Mouse (Mus musculus) embryonic fibroblast, embryonic 13.5 days (primary cell): ENCODE measurements around the gene Rnf146.

ENCODE experiments used
- CTCF ChIP-seq: IDR thresholded peaks from 2 replicates; pipeline ENCODE4 v1.5.1; 2011; ENCODE audit warnings: mild to moderate bottlenecking, control low read depth, low read length, moderate library complexity, borderline replicate concordance; ENCODE audit not compliant: insufficient read depth
- POLR2A ChIP-seq: IDR thresholded peaks from 2 replicates; pipeline ENCODE4 v1.6.1; 2011; ENCODE audit warnings: low read depth, mild to moderate bottlenecking, control low read depth, low read length, moderate library complexity

GRCm38 (mm10) chr10:29354183-29354582 lies 8.1 kb downstream of the Rnf146 start:
- TF ChIP-seq POLR2A = no peak
- no peak for TF ChIP-seq CTCF
